ENCODE assay signal across 32 mouse cellular contexts in genomic region chr5:100341042-100341441, GRCm38 (mm10).
"Had no signal": no experiment of that assay in that cellular context is flagged by ENCODE, and none has a peak within 500 bp of the region (broad histone marks: within the 10 kb centered on the region; RNA-seq: fewer than 3 reads in every experiment).

No protein-coding gene starts in this region.

- H3K4me2 ChIP-seq: limb, embryonic 12.5 days; limb, embryonic 13.5 days; limb, embryonic 15.5 days; liver, embryonic 11.5 days; liver, embryonic 12.5 days; liver, embryonic 13.5 days; liver, embryonic 15.5 days; lung, embryonic 14.5 days; lung, embryonic 15.5 days; midbrain, embryonic 11.5 days; midbrain, embryonic 12.5 days; midbrain, embryonic 13.5 days; midbrain, embryonic 15.5 days had no signal

- DNase-seq: left cerebral cortex, postnatal 4 days; liver; liver, embryonic 13.5 days; liver, postnatal 0 days; lung, adult 18-20 months; lung, adult 2 months; lung, embryonic 14.5 days; lung, postnatal 10 days; lung, postnatal 14 days; lung, postnatal 36 days; lung, postnatal 4 days; midbrain, embryonic 14.5 days had no signal

- H3K9me3 ChIP-seq: limb, embryonic 10.5 days; limb, embryonic 12.5 days; limb, embryonic 13.5 days; limb, embryonic 15.5 days; liver, embryonic 12.5 days; liver, embryonic 13.5 days; liver, embryonic 15.5 days; lung, embryonic 15.5 days; midbrain, embryonic 10.5 days; midbrain, embryonic 13.5 days; midbrain, embryonic 15.5 days had no signal

- H3K27me3 ChIP-seq: limb, embryonic 12.5 days; limb, embryonic 13.5 days; limb, embryonic 15.5 days; liver, embryonic 12.5 days; liver, embryonic 13.5 days; liver, embryonic 15.5 days; lung, embryonic 15.5 days; midbrain, embryonic 12.5 days; midbrain, embryonic 13.5 days; midbrain, embryonic 15.5 days had no signal

- ATAC-seq: liver, embryonic 12.5 days; liver, postnatal 0 days; lung, postnatal 0 days; midbrain, embryonic 13.5 days; midbrain, embryonic 15.5 days; midbrain, embryonic 16.5 days had no signal

- H3K4me3 ChIP-seq: left cerebral cortex, adult 2 months; limb, embryonic 10.5 days; limb, embryonic 12.5 days; limb, embryonic 13.5 days; limb, embryonic 15.5 days; liver, embryonic 12.5 days; liver, embryonic 13.5 days; liver, embryonic 15.5 days; lung, embryonic 15.5 days; megakaryocyte, embryonic 14.5 days; midbrain, embryonic 10.5 days; midbrain, embryonic 12.5 days; midbrain, embryonic 13.5 days; midbrain, embryonic 15.5 days; myocyte had no signal

- H3K9ac ChIP-seq: limb, embryonic 12.5 days; limb, embryonic 13.5 days; limb, embryonic 15.5 days; liver, embryonic 12.5 days; liver, embryonic 13.5 days; liver, embryonic 14.5 days; liver, embryonic 15.5 days; liver, postnatal 0 days; lung, embryonic 14.5 days; lung, embryonic 15.5 days; midbrain, embryonic 12.5 days; midbrain, embryonic 13.5 days; midbrain, embryonic 15.5 days had no signal

- H3K27ac ChIP-seq: left cerebral cortex, adult 2 months; limb, embryonic 10.5 days; limb, embryonic 12.5 days; limb, embryonic 13.5 days; limb, embryonic 15.5 days; liver, embryonic 12.5 days; liver, embryonic 13.5 days; liver, embryonic 14.5 days; liver, embryonic 15.5 days; lung, embryonic 15.5 days; macrophage; midbrain, embryonic 10.5 days; midbrain, embryonic 12.5 days; midbrain, embryonic 13.5 days; midbrain, embryonic 15.5 days had no signal

- H3K4me1 ChIP-seq: liver, embryonic 12.5 days; liver, embryonic 13.5 days; liver, embryonic 15.5 days; lung, embryonic 15.5 days; midbrain, embryonic 12.5 days; midbrain, embryonic 13.5 days; midbrain, embryonic 15.5 days had no signal

- H3K36me3 ChIP-seq: limb, embryonic 10.5 days; limb, embryonic 12.5 days; limb, embryonic 13.5 days; limb, embryonic 15.5 days; liver, embryonic 12.5 days; liver, embryonic 13.5 days; liver, embryonic 15.5 days; lung, embryonic 15.5 days; midbrain, embryonic 10.5 days; midbrain, embryonic 12.5 days; midbrain, embryonic 13.5 days; midbrain, embryonic 15.5 days had no signal
